9 mouse cellular contexts compared by ENCODE assay signal in genomic region chr16:5135551-5136261, GRCm38 (mm10). TPM values are rescaled to one million over a fixed set of nuclear protein-coding genes. Genes with fewer than 3 reads are reported as not detected.
A peak's percentile ranks its signal among the peaks of the same experiment; 100 is the strongest.
DNase-seq lines count a peak whose midpoint lies in the region; ATAC-seq lines count a peak whose summit lies in the region.
"Had no signal": no experiment of that assay in that cellular context is flagged by ENCODE, and none has a peak within 500 bp of the region (broad histone marks: within the 10 kb centered on the region; RNA-seq: fewer than 3 reads in every experiment).

No protein-coding gene starts in this region.

- no peak overlapping the region for H3K27ac ChIP-seq in liver, embryonic 12.5 days
- H3K27ac ChIP-seq in embryonic facial prominence, embryonic 13.5 days, result peak overlapping the region; percentile 9
- H3K27ac ChIP-seq in liver, embryonic 13.5 days, result no peak overlapping the region

- no peak overlapping the region for H3K4me3 ChIP-seq in liver, embryonic 12.5 days
- no peak overlapping the region for H3K4me3 ChIP-seq in embryonic facial prominence, embryonic 13.5 days
- no peak overlapping the region for H3K4me3 ChIP-seq in liver, embryonic 13.5 days (replicated peaks)
- H3K4me3 ChIP-seq: megakaryocyte, embryonic 14.5 days had no signal

- 0 out of 2 replicates have a peak, but pooled peaks have one; percentile 14 for ATAC-seq in liver, embryonic 12.5 days
- no peak for ATAC-seq in embryonic facial prominence, embryonic 13.5 days (ENCODE audit: insufficient number of reproducible peaks, insufficient read depth, low FRiP score, low TSS enrichment, low read depth)
- ATAC-seq in liver, embryonic 13.5 days (ENCODE audit: low read depth), result peak; percentile 27
- ATAC-seq in inflammation-experienced regulatory T-cells, adult 6 months, result no peak

- WGBS in liver, embryonic 12.5 days (ENCODE audit: insufficient replicate concordance), result 54% methylated on average over 8 of the region's 8 CpGs
- 65% methylated on average over 8 of the region's 8 CpGs for WGBS in embryonic facial prominence, embryonic 13.5 days
- WGBS in liver, embryonic 13.5 days (ENCODE audit: insufficient replicate concordance), result 51% methylated on average over 8 of the region's 8 CpGs

- H3K9me3 ChIP-seq in liver, embryonic 12.5 days (replicated peaks), result no peaks in the 10 kb centered on the region
- no peaks in the 10 kb centered on the region for H3K9me3 ChIP-seq in embryonic facial prominence, embryonic 13.5 days
- no peaks in the 10 kb centered on the region for H3K9me3 ChIP-seq in liver, embryonic 13.5 days (replicated peaks)
- H3K9me3 ChIP-seq: megakaryocyte, embryonic 14.5 days had no signal

- no peaks in the 10 kb centered on the region; the same call in 1 of the 2 replicates for H3K4me1 ChIP-seq in liver, embryonic 12.5 days
- peaks cover 30% of the 10 kb centered on the region for H3K4me1 ChIP-seq in embryonic facial prominence, embryonic 13.5 days
- H3K4me1 ChIP-seq in liver, embryonic 13.5 days (replicated peaks), result peaks cover 9% of the 10 kb centered on the region; the same call in 1 of the 2 replicates

- H3K4me2 ChIP-seq in liver, embryonic 12.5 days, result no peak overlapping the region
- no peak overlapping the region for H3K4me2 ChIP-seq in embryonic facial prominence, embryonic 13.5 days
- H3K4me2 ChIP-seq in liver, embryonic 13.5 days, result no peak overlapping the region

- no peak for DNase-seq in liver
- DNase-seq in liver, embryonic 13.5 days, result no peak
- peak; percentile 46 for DNase-seq in urinary bladder, adult 2 months (ENCODE audit: low spot score)
- DNase-seq in spleen, postnatal 14 days (ENCODE audit: low spot score in 2 of 2), result no peak

- H3K9ac ChIP-seq in liver, embryonic 12.5 days, result no peak overlapping the region
- H3K9ac ChIP-seq in embryonic facial prominence, embryonic 13.5 days, result no peak overlapping the region
- H3K9ac ChIP-seq in liver, embryonic 13.5 days, result no peak overlapping the region

- H3K27me3 ChIP-seq in liver, embryonic 12.5 days (replicated peaks), result peaks cover 44% of the 10 kb centered on the region
- H3K27me3 ChIP-seq in embryonic facial prominence, embryonic 13.5 days, result peaks cover 41% of the 10 kb centered on the region
- H3K27me3 ChIP-seq in liver, embryonic 13.5 days, result peaks cover 38% of the 10 kb centered on the region

- H3K36me3 ChIP-seq in liver, embryonic 12.5 days, result no peaks in the 10 kb centered on the region
- no peaks in the 10 kb centered on the region for H3K36me3 ChIP-seq in embryonic facial prominence, embryonic 13.5 days
- H3K36me3 ChIP-seq in liver, embryonic 13.5 days, result no peaks in the 10 kb centered on the region

RNA-seq across cellular contexts. Expression of gene Ppl, which starts 3.5 kb away (rescaled TPM):
- 0.32 and 0.35 TPM in 2 replicates for polyA plus RNA-seq in liver, embryonic 12.5 days (2016; fragmentation: Nextera tagmentation; extraction: Ambion mirVana)
- 7.9 and 8.4 TPM in 2 replicates for polyA plus RNA-seq in embryonic facial prominence, embryonic 13.5 days (2015; fragmentation: Nextera tagmentation; extraction: Ambion mirVana)
- polyA plus RNA-seq in liver, embryonic 13.5 days (2015; fragmentation: Nextera tagmentation; extraction: Ambion mirVana), result 0.14 and 0.24 TPM in 2 replicates
- 22.7 and 33.1 TPM in 2 replicates for polyA plus RNA-seq in urinary bladder, adult 2 months (2012; rRNA removed)
- polyA plus RNA-seq in inflammation-experienced regulatory T-cells, adult 6 months (2017; shearing (Covaris generic)), result under 1 TPM in 2 of 3 experiments, not detected in 1; 0.10 to 0.12 TPM

RNA-seq across cellular contexts. Expression of gene Sec14l5, which starts 11.2 kb away (rescaled TPM):
- not detected in 2 replicates for polyA plus RNA-seq in liver, embryonic 12.5 days (2016; fragmentation: Nextera tagmentation; extraction: Ambion mirVana)
- polyA plus RNA-seq in embryonic facial prominence, embryonic 13.5 days (2015; fragmentation: Nextera tagmentation; extraction: Ambion mirVana), result 0.06 and 0.14 TPM in 2 replicates
- polyA plus RNA-seq in liver, embryonic 13.5 days (2015; fragmentation: Nextera tagmentation; extraction: Ambion mirVana), result 0.02 TPM in 1 of 2 replicates, not detected in the other
- polyA plus RNA-seq in urinary bladder, adult 2 months (2012; rRNA removed), result 0.13 and 0.18 TPM in 2 replicates
- not detected for polyA plus RNA-seq in inflammation-experienced regulatory T-cells, adult 6 months (2017; shearing (Covaris generic))
- polyA plus RNA-seq: large intestine, adult 2 months had no signal

Comparison
In these comparisons a context has a peak if more than half of its experiments do, and no peak if none do; other contexts are left out.
1. ATAC-seq: peak in liver, embryonic 12.5 days (single experiment) and liver, embryonic 13.5 days (single experiment); none in embryonic facial prominence, embryonic 13.5 days (single experiment) and inflammation-experienced regulatory T-cells, adult 6 months (single experiment).